Mouse (Mus musculus) kidney, adult 8-10 months (tissue): ENCODE data around the gene Ogfod2.

Source experiments
- DNase-seq, 2 experiments: peaks; one replicate each; pipeline ENCODE4 v3.0.0; 2022

The Ogfod2 gene

GRCm38 (mm10) chr5:124095077-124095581, 17.0 kb upstream of the Ogfod2 start:
- peak in 1 of 2 experiments; percentile 39 for DNase-seq

DNA sequence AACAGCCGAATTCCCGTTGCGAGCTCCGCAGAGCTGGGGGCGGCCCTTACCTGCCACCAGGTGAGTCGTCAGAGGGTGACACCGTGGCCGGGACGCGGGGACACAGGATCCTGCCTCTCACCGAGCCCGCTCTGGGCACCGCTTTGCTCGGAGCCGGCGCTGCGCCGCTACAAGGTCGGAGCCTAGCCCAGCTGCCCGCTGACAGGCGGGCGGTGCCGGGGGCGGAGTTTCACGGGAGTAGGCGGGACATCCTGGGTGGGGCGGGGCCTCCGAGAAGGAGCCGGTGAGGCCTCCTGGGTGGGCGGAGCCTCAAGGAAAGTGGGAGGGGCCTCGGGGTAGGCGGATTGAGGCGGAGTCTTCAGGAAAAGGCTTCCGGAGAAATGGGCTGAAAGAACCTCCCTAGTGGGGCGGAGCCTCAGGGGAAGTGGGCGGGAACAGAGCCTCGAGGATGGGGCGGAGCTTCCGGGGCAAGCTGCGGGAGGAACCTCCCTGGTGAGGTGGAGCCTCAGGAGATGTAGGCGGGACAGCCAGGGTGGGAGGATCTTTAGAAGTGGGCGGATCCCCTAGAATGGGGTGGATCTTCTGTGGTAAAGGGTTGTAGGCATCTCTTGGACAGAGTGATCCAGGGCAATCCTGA, 16.4 kb upstream of the Ogfod2 start, which contains the start of gene Abcb9:
Abcb9 (minus strand) TSS at position 203 of the 637 bp plus-strand sequence.
- peak; percentile 100 for DNase-seq

DNA sequence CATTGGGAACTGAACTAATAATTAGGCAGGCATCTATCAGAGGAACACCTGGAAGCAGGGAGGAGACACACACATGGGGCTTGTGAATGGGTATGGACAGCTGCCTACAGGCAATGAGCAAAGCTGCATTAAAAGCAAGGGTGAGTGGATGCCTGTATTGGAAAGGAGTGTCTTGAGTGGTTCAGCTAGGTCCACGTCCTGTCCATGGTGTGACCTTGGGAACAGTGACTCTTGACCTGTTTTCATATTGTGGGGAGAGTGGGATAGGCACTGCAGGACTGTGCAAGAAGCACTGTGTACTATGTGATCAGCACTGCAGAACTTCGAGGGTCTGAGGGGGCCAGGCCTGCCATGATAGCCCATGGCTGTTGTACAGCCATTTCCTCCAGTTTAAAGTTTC, 13.2 kb upstream of the Ogfod2 start:
- DNase-seq, result no peak

DNA sequence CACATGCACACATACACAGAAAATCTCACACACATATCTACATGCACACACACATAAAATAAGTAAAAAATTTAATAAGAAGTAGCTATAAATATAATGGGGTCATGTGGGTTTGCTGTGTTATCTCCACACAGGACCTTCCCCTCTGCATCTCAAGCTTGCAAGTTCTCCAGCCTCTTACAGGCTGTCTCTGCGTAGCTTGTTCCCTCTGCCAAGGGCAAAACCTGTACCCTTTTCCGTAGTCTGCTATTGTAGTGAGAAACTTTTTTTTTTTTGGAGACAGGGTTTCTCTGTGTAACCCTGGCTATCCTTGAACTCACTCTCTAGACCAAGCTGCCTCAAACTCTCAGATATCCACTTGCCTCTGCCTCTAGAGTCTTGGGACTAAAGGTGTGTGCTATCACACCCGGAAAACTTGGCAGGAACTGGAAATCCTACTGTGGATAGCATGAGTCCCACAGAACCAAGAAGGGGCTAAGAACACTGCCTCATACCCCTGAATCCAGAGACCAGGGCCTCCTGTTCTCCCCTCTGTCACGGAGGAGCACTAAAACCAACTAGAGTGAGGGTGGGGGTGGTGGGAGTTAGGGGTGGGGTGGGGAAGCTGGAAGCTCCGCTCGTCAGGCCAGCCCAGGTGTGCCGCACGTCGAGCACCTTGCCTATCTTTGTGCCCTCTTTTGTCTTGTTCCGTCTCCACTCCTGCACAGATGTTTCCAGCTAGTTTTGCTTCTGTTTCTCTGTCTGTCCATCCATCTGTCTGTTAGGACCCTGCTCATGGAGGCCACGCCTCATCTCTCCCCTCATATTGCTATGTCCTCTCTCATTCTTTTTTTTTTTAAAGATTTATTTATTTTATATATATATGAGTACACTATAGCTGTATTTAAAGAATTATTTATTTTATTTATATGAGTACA, 11.7 kb upstream of the Ogfod2 start:
- no peak for DNase-seq

DNA sequence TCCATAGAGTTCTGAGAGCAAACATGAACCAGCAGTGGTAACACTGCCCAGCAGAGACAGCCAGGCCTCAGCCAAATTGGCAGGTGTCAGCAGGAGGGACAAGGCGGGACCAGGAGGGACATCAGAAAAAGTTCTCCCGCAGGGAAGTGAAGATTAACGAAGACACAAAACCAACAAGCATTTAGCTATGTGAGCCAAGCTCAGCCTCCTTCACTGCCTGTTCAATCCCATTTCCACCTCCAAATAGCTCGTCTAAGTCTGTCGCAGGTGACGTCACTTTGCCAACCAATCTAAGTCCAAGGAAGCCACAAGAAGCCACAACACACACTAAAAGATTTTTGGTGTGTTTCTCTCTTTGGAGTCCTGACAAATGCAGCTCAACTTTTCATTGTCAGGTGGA, 9.8 kb upstream of the Ogfod2 start:
- no peak for DNase-seq

DNA sequence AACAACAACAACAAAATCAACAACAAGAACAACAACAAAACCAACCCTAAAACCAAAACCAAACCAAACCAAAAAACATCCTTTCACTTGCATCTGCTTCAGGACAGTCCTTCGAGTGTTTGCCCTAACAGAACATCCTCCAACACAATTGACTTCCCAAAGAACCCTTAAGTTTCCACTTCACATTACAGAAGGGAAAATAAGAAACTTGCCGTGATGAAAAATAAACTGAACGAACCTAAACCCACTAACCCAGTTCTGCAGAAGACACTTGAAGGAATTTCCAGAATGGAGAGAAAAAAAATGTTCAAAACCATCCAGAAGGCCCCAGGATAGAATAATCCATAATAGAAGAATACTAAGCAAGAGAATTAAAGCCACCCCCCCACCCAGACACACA, 9.1 kb upstream of the Ogfod2 start:
- no peak for DNase-seq

GRCm38 (mm10) chr5:124103552-124103951, 8.5 kb upstream of the Ogfod2 start:
- DNase-seq, result no peak

- peak in 1 of 2 experiments; percentile 70 for DNase-seq
Observed at GRCm38 (mm10) chr5:124111077-124111741, 888 bp upstream of the Ogfod2 start.

- peak in 1 of 2 experiments; percentile 48 for DNase-seq
Observed at GRCm38 (mm10) chr5:124112531-124112930, 434 bp downstream of the Ogfod2 start.

GRCm38 (mm10) chr5:124113030-124113429, 933 bp downstream of the Ogfod2 start:
- DNase-seq, result peak; percentile 49 to 68

- DNase-seq, result no peak
Observed at GRCm38 (mm10) chr5:124114276-124115025, 2.4 kb downstream of the Ogfod2 start.

- DNase-seq, result no peak
Observed at GRCm38 (mm10) chr5:124115531-124115930, 3.4 kb downstream of the Ogfod2 start.

DNA sequence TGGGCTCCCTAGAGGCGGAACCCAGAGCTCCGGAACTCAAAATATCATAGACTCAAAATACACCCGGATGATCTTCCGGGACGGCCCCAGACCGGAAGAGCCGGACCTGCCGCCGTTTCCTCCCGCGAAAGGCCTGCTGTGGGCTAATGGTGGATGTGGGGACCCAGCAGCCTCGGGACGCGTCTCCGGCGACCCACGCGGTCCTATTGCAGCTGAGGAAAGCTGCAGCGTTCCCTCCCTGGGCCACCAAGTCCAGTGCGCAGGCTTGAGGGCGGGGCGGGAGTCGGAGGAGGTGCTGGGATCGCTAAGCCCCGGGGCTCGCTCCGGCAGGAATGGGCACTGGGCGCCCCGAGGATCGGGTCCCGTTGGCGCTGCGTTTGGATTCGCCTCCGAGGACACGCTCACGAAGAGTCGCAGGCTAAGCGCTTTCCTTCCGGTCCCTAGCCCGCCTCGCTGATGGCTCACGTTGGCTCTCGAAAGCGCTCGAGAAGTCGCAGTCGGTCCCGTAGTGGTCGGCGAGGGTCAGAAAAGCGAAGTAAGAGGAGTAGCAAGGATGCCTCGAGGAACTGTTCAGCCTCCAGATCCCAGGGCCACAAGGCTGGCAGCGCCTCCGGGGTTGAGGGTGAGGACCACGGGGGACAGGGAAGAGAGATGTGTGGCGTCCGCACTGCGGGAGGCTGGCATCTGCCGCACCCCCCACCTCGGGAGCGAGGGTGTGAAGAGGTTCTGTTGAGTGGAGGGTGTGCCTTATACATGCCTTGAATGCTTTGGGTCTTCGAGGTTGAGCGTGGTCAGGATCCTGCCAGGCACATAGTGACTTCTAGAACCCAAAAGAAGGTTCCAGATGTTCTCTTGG, 4.1 kb downstream of the Ogfod2 start, which contains the start of gene Arl6ip4:
Arl6ip4 (plus strand) TSS at position 100 of the 856 bp plus-strand sequence.
- peak in 1 of 2 experiments; percentile 77 for DNase-seq

DNA sequence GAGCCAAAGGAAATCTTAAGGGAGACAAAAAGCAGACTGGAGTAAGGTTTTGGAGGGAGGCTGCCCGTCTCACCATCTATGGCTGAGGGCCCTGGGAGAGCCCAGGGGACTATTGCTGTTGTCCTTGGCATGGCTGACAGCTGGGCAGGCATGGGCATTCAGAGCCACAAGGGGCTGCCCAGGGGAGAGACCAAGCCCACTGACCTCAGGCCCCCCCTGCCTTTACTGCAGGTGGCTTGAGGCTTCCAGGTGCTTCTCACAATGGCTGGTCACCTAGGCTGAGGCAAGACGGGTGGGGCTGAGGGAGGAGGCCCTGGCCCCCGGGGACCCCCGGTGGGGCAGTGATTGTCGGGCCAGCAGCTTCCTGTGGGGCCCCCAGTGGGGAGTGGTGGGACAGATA, 7.1 kb downstream of the Ogfod2 start:
- no peak for DNase-seq

- DNase-seq, result no peak
Observed at GRCm38 (mm10) chr5:124122357-124122756, 10.3 kb downstream of the Ogfod2 start.

GRCm38 (mm10) chr5:124125093-124125492, 13.0 kb downstream of the Ogfod2 start:
- no peak for DNase-seq

DNA sequence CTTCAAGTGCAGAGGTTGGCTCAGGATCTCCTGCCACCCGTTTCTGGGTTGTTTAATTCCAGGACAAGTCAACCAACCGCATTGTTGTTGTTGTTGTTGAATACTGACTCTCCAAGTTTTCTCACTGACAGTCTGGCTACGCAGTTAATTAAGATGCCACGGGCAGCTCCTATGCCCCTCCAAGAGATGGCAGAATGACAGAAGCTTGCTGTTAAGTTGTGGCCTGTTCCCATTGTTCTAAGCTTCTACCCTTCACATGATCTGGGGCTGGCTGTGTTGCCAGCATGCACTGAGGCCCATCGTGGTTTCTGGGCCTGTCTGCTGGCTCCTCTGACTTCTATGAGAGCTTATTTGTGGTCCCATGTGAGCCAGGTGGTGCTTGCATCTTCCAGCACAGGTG, 22.2 kb downstream of the Ogfod2 start:
- no peak for DNase-seq

GRCm38 (mm10) chr5:124138066-124138465, 26.0 kb downstream of the Ogfod2 start:
- DNase-seq, result no peak

- DNase-seq, result no peak
Observed at GRCm38 (mm10) chr5:124149028-124149427, 36.9 kb downstream of the Ogfod2 start.

DNA sequence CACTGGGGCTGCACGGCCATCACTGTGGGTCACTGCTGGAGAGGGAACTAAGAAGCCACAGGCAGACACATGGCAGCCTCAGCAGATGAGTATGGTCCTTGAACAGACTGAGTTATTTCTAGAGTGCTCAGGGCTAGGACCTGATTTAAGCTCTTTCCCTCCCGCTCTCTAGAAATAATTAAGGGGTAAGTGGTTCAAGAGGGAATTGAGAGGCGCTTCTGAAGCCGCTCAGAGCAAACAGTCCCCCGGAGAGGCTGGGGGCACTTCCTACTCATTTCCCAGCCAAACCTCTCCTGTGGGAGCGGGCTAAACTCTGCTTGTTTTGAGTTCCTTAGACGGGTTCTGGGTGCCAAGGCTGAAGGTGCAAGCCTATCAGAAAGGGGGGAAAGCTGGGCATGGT, 38.8 kb downstream of the Ogfod2 start:
- DNase-seq, result no peak

DNA sequence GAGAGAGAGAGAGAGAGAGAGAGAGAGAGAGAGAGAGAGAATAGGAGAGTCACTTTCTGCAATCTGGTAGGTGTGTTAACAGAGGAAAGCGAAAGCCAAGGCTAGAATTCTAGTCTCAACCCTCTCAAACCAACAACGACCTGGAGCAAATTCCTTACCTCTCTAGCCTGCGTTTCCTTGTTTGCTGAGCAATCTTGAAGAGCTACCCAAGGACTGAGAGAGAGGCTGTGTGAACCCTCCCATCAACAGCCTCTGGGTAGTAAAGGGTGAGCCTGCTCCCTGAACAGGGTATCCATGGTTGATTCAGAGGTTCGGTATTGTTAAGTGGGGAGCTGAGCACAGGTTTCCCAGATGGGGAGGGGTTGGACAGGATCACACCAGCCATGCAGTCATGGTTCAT, 40.6 kb downstream of the Ogfod2 start:
- no peak for DNase-seq
